Mouse (Mus musculus): ENCODE data around the gene Syvn1.

Gene Syvn1

DNA sequence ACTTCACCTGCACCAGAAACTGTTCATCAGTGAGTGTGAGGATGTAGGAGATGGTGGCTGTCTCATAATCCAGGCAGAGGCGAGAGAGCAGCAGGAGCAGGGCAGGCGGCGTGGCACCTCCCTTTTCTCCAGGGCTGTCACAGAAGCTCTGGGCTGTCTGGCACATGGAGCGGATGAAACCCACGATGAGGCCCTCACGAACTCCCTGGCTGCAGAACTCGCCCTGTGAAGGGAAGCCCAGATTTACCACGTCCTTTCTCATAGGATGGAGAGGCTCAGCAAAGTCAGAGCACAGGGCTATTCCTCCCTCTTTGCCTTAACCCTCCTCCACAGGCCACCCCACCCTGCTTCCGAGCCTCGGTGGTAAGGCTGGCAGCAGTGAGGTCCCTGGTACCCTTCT is 23.5 kb downstream of the Syvn1 start:
- no peak for DNase-seq

- no peak for DNase-seq
These were observed 24.3 kb downstream of the Syvn1 start for GRCm38 (mm10) chr19:6070571-6071250.

DNA sequence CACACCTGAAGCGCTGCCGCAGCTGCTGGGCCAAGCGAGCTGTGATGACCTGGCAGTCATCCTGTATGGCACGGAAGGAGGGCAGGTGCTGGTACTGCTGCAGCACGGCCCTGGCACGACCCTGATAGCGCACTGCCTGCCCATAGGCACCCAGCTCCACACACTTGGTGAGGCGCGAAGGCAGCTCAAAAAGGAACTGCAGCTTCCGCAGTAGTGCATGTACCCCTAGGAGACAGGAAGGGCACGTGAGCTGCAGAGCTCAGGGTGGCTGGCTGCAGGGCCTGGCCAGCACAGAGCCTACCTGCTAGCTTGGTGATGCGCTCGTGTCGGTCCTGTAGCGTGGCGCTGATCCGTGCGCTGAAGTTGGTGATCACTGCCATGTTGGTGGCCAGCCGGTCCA is 24.9 kb downstream of the Syvn1 start:
- DNase-seq = no peak

DNA sequence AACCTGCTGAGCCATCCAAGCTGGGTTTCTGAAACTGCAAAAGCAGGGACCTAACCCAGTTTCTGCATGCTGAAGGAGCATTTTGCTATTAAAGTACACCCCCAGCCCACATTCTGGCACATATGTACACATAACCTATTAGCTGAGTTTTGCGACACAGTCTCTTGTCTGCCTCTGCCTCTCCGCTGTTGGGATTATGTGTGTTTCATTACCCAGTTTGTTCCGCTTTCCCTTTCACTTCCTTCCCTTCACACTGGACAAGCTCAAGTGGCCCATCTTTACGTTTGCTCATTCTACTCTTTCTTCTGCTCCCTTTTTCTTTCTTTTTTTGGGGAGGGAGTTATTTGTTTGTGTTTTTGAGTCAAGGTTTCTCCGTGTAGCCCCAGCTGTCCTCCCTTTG is 27.5 kb downstream of the Syvn1 start:
- DNase-seq = no peak

DNA sequence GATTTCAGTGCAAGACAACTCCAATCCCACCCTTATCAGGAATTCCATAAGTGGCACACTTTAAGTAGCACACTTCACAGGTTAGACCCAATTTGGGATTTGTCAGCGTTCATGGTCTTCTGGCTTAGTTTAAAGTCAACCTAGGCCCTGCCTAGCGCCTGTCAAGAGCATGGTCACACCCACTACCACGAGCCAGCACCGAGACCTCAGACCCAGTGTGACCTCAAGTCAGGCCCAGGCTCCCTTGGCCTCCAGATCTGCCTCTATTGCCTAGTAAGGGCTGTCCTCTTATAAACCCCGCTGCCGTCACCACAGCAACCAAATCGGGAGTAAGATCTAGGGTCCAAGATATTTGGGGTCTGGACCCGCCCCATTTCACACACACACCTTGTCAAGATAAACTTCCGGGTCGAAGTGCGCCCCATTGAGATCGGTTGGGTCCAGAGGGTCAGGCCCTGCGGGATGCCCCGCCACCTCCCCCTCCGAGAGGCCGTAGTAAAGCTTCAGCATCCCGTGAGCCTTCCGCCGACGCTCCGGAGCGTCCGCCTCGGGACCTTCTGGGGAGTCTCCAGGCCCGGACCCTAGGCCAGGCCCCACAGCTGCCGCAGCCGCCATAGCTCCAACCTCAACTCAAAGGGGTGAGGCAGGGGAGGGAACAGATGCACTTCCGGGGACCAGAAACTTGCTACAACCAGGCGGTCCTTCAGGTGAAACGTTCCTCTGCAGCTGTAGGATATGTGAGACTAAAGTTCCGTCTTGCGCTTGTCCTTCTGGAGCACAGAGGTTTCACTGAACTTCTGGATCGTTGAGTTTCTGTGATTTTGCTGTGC is 30.4 kb downstream of the Syvn1 start, which contains the start of gene Vps51:
Gene Vps51, minus strand, starts transcription at position 668 of the 830 bp plus-strand sequence.
- DNase-seq = peak; percentile 88 to 90

DNA sequence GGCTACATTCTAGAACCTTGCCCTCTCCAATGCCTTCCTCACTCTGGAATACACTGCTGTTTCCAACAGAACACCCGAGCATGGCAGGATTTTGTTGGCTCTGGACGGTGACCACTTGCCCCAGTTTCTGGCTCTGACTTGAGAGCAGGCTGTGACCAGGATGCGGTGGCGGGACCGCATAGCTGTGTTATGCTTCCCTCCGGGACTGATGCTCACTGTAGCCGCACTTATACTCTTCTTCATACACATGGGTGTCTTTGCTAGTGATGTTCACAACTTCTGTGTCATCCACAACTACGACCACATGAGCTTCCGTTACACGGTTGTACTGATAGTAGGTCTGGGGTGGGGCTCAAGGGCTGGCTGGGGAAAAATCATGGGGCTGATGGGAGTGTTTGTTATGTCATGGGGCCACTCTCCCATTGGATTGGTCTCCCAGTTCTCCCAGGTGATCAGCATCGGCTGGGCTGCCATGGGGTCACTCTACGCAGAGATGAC is 33.7 kb downstream of the Syvn1 start, which contains the start of gene Tmem262:
Gene Tmem262, plus strand, starts transcription at position 51 of the 498 bp plus-strand sequence.
- DNase-seq = no peak

- DNase-seq = no peak
These were observed 35.8 kb downstream of the Syvn1 start, which contains the start of gene Gm28374 for GRCm38 (mm10) chr19:6082156-6082555. TSS of gene Gm28374 (minus strand) at chr19:6082256.

GRCm38 (mm10) chr19:6084478-6085248 is 38.3 kb downstream of the Syvn1 start, which contains the start of the genes Zfpl1 and Cdca5:
TSS of gene Zfpl1 (minus strand) at chr19:6084956.
TSS of gene Cdca5 (plus strand) at chr19:6084983.
- peak; percentile 96 to 97 for DNase-seq

- DNase-seq = peak; percentile 47 to 54
These were observed 39.1 kb downstream of the Syvn1 start for GRCm38 (mm10) chr19:6085417-6085879.

DNA sequence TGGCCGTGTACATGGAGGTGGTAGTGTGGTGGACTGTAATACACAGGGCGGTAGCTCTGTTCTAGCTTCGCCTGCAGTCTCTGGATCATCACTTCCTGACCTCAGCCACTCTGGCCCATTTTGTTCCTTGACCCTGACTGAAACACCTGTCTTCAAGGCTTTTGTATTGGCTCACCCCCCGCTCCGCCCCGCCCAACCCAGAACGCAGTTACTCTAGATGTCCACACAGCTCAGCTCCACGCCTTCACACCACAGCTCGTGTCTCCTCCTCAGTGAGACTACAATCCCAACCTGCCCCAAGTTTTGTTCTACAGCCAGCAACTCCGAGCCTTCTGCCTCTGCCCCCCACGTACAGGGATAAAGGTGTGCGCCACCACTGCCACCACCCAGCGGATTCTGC is 42.5 kb downstream of the Syvn1 start:
- DNase-seq = no peak

DNA sequence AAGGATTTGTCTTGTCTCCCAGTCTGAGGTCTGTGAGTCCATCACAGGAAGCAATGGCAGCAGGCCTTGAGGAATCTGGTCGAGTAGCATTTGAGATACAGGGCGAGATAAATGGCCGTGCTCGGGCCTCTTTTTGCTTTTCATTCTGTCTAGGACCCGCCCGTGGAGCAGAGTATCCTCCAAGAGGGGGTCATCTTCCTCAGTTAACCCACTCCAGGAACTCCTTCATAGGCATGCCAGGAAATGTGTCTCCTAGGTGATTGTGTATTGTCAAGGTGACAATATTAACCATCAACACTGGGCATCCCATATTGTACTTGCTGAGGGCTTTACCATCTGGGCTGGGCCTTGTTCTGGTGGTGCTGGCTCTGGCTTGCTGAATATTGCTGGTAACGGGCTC is 47.7 kb downstream of the Syvn1 start, which contains the start of gene AC131692.1:
Gene AC131692.1, plus strand, starts transcription at position 301 of the 400 bp plus-strand sequence.
- DNase-seq = no peak

DNA sequence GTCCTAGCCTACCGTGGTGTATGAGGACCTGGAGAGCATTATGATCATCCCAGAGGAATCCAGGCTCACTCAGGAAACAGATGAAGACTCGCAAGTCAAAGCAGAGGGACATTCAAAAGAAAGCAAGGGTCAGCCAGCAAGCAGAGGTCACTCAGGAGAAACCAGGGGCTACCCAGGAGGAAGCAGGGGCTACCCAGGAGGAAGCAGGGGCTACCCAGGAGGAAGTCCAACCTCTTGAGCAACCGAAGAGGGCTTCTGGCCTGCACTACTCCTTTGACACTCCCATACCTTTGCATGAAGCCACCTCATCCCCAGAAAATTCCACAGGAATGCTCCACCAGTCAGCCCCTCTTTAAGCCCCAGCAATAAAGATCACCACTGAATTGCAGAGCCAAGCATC is 51.5 kb downstream of the Syvn1 start:
- DNase-seq = no peak

GRCm38 (mm10) chr19:6101186-6101585 is 54.8 kb downstream of the Syvn1 start:
- no peak for DNase-seq

DNA sequence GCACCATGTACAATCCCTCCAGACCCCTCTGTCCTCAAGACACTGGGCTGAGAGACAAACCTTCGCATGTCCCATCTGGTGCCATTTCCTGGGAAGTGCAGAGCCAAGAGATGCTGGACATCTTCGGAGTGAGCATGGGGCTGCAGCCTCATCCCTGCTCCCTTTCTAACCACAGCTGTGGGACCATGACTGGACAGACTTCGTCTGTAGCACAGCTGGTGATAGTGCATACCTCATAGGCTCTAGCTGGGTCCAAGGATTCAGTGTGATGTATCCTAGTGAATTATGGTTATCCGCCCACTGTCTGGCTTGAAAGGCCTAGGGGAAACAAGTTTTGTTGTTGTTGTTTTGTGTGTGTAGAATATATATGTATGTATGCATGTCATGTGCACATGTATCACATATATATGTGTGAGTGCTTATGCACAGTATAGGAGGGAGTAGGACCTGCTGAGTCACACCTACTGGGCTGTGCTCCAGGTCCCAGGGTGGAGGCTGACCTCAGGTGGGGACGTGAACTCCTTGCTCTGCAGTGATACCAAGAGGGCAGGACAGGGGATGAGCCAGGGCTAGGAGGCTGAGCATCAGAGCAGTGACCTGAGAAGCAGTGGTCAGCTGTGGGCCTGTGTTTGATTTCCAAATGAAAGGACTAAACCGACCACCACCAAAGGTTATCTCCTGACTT is 55.9 kb downstream of the Syvn1 start:
- no peak for DNase-seq
